In genomic region chr5:65541889-65542288, GRCm38 (mm10) we compare ENCODE assay signal across 31 mouse cellular contexts. TPM values are rescaled to one million over a fixed set of nuclear protein-coding genes. Genes with fewer than 3 reads are reported as not detected.
A peak's percentile ranks its signal among the peaks of the same experiment; 100 is the strongest.
DNase-seq lines count a peak whose midpoint lies in the region; ATAC-seq and TF ChIP-seq lines count a peak whose summit lies in the region.
"Had no signal": no experiment of that assay in that cellular context is flagged by ENCODE, and none has a peak within 500 bp of the region (broad histone marks: within the 10 kb centered on the region; RNA-seq: fewer than 3 reads in every experiment).

No protein-coding gene starts in this region.

- TF ChIP-seq POLR2A in ES-Bruce4 (IDR thresholded peaks at IDR 0.05; ENCODE audit: insufficient read depth, low read length): no peak

- no peak overlapping the region for H3K4me3 ChIP-seq in ES-Bruce4 (ENCODE audit: low read depth, low read length)
- H3K4me3 ChIP-seq in forebrain, embryonic 15.5 days: no peak overlapping the region
- H3K4me3 ChIP-seq: embryonic facial prominence, embryonic 13.5 days; embryonic facial prominence, embryonic 15.5 days; erythroblast, embryonic 14.5 days; forebrain, embryonic 10.5 days; forebrain, embryonic 12.5 days had no signal

- no peak for TF ChIP-seq CTCF in ES-Bruce4 (IDR thresholded peaks at IDR 0.05; ENCODE audit: low read depth, low read length)

- H3K4me1 ChIP-seq in ES-Bruce4 (ENCODE audit: control insufficient read depth, insufficient read depth, low read length): peaks cover 3% of the 10 kb centered on the region
- H3K4me1 ChIP-seq in forebrain, embryonic 15.5 days: peaks cover 15% of the 10 kb centered on the region

- H3K36me3 ChIP-seq in ES-Bruce4 (ENCODE audit: control insufficient read depth, insufficient read depth, low read length, poor library complexity, severe bottlenecking): peaks cover 24% of the 10 kb centered on the region
- H3K36me3 ChIP-seq in forebrain, embryonic 15.5 days: no peaks in the 10 kb centered on the region
- H3K36me3 ChIP-seq: embryonic facial prominence, embryonic 13.5 days had no signal

- TF ChIP-seq EP300 in ES-Bruce4 (IDR thresholded peaks at IDR 0.05; ENCODE audit: insufficient read depth, low read depth, low read length): no peak

- ATAC-seq in frontal cortex, adult (ENCODE audit: low TSS enrichment): peak; percentile 69
- no peak for ATAC-seq in forebrain, embryonic 15.5 days (replicated peaks)
- ATAC-seq in inflammation-experienced regulatory T-cells, adult 6 months: no peak
- ATAC-seq: activated CD4-positive, CD25-positive, alpha-beta regulatory T cell, adult 4 months; CD4-positive, CD25-positive, alpha-beta regulatory T cell, adult 4 months; forebrain, embryonic 14.5 days; forebrain, postnatal 0 days; Patski had no signal

- 88% methylated on average over 3 of the region's 3 CpGs for WGBS in forebrain, embryonic 15.5 days

- no peaks in the 10 kb centered on the region for H3K27me3 ChIP-seq in ES-Bruce4 (ENCODE audit: control insufficient read depth, insufficient read depth, low read length, poor library complexity, severe bottlenecking)
- no peaks in the 10 kb centered on the region for H3K27me3 ChIP-seq in forebrain, embryonic 15.5 days
- H3K27me3 ChIP-seq: CH12.LX; embryonic facial prominence, embryonic 13.5 days; embryonic facial prominence, embryonic 15.5 days; forebrain, embryonic 12.5 days; Patski had no signal

- 0 out of 2 replicates have a peak overlapping the region, but pooled peaks have one; percentile 40 for H3K9ac ChIP-seq in ES-Bruce4 (ENCODE audit: low read depth, poor library complexity, severe bottlenecking)
- no peak overlapping the region for H3K9ac ChIP-seq in forebrain, embryonic 15.5 days (replicated peaks)
- H3K9ac ChIP-seq: embryonic facial prominence, embryonic 13.5 days; embryonic facial prominence, embryonic 15.5 days; forebrain, embryonic 12.5 days; forebrain, postnatal 0 days had no signal

- no peak overlapping the region for H3K27ac ChIP-seq in ES-Bruce4 (ENCODE audit: insufficient read depth, low read length)
- no peak overlapping the region for H3K27ac ChIP-seq in forebrain, embryonic 15.5 days (replicated peaks)
- H3K27ac ChIP-seq: embryonic facial prominence, embryonic 13.5 days; embryonic facial prominence, embryonic 15.5 days; forebrain, embryonic 10.5 days; forebrain, embryonic 12.5 days had no signal

- H3K9me3 ChIP-seq in ES-Bruce4 (replicated peaks; ENCODE audit: control insufficient read depth, insufficient read depth, low read length, poor library complexity, severe bottlenecking): no peaks in the 10 kb centered on the region
- no peaks in the 10 kb centered on the region for H3K9me3 ChIP-seq in forebrain, embryonic 15.5 days
- H3K9me3 ChIP-seq: embryonic facial prominence, embryonic 13.5 days; embryonic facial prominence, embryonic 15.5 days; forebrain, embryonic 10.5 days; forebrain, embryonic 12.5 days had no signal

- no peak overlapping the region for H3K4me2 ChIP-seq in forebrain, embryonic 15.5 days (replicated peaks)
- H3K4me2 ChIP-seq: embryonic facial prominence, embryonic 13.5 days; embryonic facial prominence, embryonic 15.5 days; forebrain, embryonic 12.5 days had no signal

- no peak for DNase-seq in frontal cortex, postnatal 14 days (ENCODE audit: low spot score in 2 of 2)
- peak; percentile 41 for DNase-seq in brain, adult 2 months (ENCODE audit: low read depth, low spot score)
- DNase-seq: adrenal gland, adult 8-10 months; adrenal gland, postnatal 14 days; adrenal gland, postnatal 36 days; B cell, adult 2 months; cerebellum, adult 11 months; cerebellum, adult 18-20 months; cerebellum, adult 8-10 months; cerebellum, adult 9-11 months; cerebellum, postnatal 14 days; cerebellum, postnatal 36 days; embryo, embryonic 11 days; forebrain, postnatal 0 days had no signal

RNA-seq across cellular contexts. Expression of gene Ube2k, which starts 4.9 kb away (rescaled TPM):
- polyA plus RNA-seq in ES-Bruce4 (2011; ENCODE audit: insufficient read depth, insufficient read length, low read depth, missing spikeins): 282 and 285 TPM in 2 replicates
- polyA plus RNA-seq in forebrain, embryonic 15.5 days (2015; fragmentation: Nextera tagmentation; extraction: Ambion mirVana): 195 and 199 TPM in 2 replicates
- polyA plus RNA-seq in inflammation-experienced regulatory T-cells, adult 6 months (2017; shearing (Covaris generic)): 100 to 1,000 TPM in 2 of 3 experiments, 10 to 100 TPM in 1; 97.7 to 133 (median 119) TPM

RNA-seq across cellular contexts. Expression of gene Smim14, which starts 4.9 kb away (rescaled TPM):
- polyA plus RNA-seq in ES-Bruce4 (2011; ENCODE audit: insufficient read depth, insufficient read length, low read depth, missing spikeins): 47.3 and 53.2 TPM in 2 replicates
- polyA plus RNA-seq in forebrain, embryonic 15.5 days (2015; fragmentation: Nextera tagmentation; extraction: Ambion mirVana): 190 and 195 TPM in 2 replicates
- polyA plus RNA-seq in inflammation-experienced regulatory T-cells, adult 6 months (2017; shearing (Covaris generic)): 100 to 1,000 TPM in 2 of 3 experiments, 10 to 100 TPM in 1; 54.0 to 162 (median 147) TPM

RNA-seq across cellular contexts. Expression of gene Gm43552, which starts 49.3 kb away (rescaled TPM):
- not detected in 2 replicates for polyA plus RNA-seq in ES-Bruce4 (2011; ENCODE audit: insufficient read depth, insufficient read length, low read depth, missing spikeins)
- not detected in 2 replicates for polyA plus RNA-seq in forebrain, embryonic 15.5 days (2015; fragmentation: Nextera tagmentation; extraction: Ambion mirVana)
- not detected for polyA plus RNA-seq in inflammation-experienced regulatory T-cells, adult 6 months (2017; shearing (Covaris generic))
- polyA plus RNA-seq: activated CD4-positive, CD25-positive, alpha-beta regulatory T cell, adult 4 months; brain, embryonic 14.5 days; CD4-positive, CD25-positive, alpha-beta regulatory T cell, adult 4 months; embryonic facial prominence, embryonic 11.5 days; embryonic facial prominence, embryonic 13.5 days; erythroblast, embryonic 14.5 days; forebrain, embryonic 10.5 days; forebrain, embryonic 12.5 days; forebrain, embryonic 14.5 days; forebrain, postnatal 0 days; frontal cortex, adult 2 months; Patski had no signal
